Mouse (Mus musculus) T-helper 17 cell (primary cell): Measurements from ENCODE around the gene Hck.

Experiments
- in situ Hi-C, 2 experiments: fragments of 300-600 bp; cut with MboI, MseI; formaldehyde crosslinking; loops; 1 replicate in 1 of 2; 2 replicates in 1 of 2; pipeline ENCODE4 v1.15.1; 2025; ENCODE audit warnings: high pct_unique_total_duplicates in 2 of 2

Gene Hck

DNA sequence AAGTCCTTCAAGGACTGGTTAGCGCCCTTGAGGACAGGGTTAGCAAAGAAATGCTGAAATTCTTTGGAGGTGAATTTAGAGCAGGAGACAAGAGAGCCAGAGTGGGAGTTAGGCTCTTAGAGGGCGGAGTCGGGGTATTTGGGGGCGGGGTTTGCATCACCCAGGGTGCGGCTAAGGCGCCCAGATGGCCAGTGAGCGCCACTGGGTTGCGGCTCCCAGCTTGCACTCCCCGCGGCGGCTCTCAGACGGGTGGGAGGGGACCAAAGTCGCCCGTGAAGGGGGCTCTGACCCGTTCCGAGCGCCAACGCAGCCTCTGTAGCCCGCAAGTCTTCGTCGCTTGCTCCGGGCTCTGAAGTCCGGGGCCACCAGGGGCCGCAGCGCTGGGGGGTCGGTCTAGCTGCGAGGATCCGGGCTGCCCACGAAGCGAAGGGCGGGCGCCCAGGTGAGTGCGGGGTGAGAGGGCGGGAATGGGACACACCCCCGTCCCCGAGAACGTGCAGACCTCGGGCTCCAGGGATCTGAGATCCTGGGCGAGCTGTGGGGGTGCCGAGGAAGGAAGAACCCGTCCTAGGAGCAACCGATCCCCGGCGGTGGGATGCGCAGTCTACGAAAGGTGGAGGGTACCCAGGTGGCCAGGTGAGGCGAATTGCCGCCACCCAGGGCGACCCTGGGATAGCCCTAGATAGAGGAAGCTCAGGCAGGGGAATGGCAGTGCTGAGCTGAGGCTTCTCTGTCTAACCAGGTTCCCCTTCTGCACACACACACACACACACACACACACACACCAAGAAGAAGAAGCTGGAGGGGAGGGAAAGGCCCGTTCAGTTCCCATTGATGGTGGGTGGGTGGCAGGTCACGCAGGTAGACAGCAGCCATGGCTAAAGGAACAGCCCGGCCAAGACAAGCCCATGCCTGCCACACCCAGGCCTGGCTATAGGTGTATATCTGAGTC is at the start of gene Hck:
Hck (plus strand) TSS at position 156 of the 952 bp plus-strand sequence.
- in situ Hi-C loops = no loop called here

DNA sequence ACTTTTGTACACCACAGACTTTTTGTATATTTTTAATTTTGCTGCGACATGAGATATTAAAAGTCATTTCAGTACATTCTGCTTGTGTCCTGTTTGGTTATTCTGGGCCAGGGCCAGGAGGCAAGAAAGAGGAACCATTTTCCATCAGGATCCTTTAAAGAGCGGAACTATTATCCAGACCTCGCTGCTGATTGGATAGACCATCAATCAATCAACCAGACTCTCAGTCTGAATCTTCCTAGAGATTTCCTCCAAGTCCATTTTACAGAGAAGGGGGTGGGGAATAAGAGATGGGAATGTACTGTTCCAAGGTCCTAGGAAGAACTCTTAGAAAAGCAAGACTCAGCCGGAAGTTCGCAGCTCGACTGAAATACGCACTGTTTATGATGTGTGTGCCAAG is 48.1 kb upstream of the Hck start:
- in situ Hi-C loops = no loop called here

DNA sequence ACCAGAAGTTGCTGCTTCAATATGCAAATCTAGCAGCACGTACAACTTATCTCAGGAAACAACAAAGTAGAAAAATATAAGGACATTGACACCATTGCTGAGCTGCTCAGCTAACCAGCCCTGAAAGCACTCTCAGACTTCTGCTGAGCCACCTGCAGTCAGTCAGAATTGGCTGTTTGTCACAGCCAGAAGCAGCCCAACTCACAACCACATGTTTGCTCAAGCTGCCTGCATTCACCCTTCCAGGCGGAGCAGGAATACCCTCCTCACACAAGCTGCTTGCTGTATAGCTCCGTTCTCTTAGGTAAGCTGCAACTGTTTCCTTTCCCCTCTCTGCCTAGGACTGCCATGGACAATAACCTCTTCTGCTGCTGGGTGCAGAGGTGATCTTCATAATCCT is 44.9 kb upstream of the Hck start:
- in situ Hi-C loops = no loop called here

- in situ Hi-C loops = no loop called here
These were observed 43.9 kb upstream of the Hck start for GRCm38 (mm10) chr2:153064190-153064970.

DNA sequence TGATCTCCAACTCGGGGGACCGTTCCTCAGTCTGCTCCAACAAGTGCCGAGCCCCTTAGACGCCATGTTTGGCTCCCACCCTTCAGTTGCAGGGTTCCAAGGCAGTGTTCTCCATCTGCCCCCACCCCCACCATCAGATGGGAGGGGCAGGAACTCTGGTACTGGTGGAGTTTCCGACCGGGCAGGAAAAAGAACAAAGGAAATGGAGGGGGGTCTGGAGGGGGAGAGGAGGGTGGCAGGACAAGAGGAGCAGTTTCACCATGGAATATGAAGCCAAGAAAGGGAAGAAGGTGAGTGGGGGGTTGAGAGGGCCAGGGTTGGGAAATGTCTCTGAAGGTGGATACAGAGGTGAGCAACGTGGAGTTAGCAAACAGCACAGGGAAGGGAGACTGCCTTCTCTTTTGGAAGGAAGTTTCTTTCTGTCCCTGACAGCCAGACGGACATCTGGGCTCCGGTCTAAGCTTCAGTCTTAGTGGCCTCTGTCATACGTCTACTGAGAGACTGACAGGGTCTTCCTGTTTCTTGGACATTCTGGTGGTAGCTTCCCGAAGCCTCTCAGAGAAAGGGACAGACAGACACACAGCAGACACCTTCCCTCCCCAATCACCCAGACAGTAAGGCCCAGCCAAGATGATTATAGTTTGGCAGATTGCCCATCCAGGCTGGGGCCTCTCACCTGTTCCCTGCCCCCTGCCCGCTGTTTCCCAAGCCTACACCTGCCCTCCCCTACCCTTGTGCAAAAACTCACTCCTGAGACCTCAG is 42.3 kb upstream of the Hck start, which contains the start of gene Ccm2l:
Ccm2l (plus strand) TSS at position 209 of the 762 bp plus-strand sequence.
- in situ Hi-C loops = no loop called here

DNA sequence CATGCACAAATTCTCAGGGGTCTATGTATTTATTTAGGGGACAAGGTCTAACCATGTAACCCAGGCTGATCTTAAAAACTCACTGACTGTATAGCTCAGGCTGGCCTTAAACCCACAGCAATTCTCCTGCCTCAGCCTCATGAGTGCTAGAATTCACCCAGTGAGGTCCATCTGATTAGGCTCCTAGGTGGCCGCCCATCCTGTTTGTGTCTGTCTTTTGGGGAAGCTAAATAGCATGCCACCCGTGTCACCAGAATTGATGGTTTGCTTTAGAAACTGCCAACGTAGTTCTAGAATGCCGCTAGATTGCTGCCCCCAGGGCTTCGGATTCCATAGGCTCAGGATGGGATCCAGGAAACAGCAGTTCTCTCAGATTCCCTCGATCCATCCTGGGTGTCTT is 41.3 kb upstream of the Hck start:
- in situ Hi-C loops = no loop called here

DNA sequence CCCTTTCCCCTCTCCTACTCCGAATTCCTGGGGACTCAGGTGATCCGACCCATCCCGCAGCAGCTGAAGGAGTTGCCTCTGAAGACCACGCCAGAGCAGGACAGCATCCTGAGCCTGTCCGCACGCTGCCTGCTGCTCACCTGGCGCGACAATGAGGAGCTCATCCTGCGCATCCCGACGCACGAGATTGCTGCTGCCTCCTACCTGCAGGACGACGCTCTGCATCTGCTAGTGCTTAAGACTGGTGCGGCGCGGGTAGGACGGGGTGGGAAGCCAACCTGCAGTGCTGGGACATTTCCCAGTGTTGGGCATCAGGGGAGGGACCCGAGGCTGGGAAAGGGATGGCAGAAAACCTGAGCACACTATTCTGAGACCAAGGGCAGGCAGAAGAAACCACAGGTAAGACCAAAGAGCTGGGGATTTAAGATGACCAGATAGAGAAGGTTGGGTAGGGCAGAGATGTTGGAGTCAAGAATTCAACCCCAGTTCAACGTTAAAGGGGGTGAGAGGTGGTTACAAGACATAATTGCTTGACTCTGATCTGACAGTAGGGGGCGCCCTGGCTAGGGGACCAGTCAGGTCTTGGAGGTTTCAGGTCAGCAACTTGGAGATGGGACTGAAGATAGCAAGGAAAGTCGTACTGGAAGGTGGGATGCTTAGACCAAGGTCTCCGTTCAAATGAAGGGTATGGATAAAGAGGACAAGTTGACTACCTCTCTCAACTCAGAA is 37.3 kb upstream of the Hck start:
- in situ Hi-C loops = no loop called here

DNA sequence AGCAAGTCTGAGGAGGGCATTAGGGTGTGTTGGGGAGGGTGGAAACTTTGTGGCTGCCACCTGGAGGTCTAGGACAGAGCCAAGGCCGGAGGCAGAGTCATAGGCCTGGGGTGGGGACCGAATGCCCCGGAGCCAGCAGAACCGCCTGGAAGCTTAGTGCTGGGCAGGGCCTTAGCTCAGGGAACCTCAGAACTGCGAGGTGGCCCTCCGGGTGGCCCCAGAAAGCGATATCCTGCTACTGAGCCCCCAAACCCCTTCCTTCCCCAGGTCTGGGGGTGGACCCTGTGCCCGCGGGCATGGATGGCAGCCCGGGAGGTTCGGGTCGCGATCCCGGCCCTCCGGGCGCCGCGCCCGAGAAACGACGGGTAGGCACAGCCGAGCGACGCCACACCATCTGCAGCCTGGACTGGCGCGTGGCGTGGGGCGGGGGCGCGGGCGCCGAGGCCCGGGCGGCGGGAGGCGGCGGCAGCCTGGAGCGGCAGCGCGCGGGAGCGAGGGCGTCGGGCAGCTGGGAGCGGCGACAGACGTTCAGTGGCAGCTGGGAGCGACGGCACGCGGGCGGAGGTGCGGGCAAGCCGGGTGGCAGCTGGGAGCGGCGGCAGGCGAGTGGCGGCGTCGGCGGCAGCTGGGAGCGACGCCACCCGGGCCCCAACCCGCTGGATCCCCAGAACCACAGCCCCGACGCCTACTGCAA is 36.6 kb upstream of the Hck start:
- in situ Hi-C loops = no loop called here

DNA sequence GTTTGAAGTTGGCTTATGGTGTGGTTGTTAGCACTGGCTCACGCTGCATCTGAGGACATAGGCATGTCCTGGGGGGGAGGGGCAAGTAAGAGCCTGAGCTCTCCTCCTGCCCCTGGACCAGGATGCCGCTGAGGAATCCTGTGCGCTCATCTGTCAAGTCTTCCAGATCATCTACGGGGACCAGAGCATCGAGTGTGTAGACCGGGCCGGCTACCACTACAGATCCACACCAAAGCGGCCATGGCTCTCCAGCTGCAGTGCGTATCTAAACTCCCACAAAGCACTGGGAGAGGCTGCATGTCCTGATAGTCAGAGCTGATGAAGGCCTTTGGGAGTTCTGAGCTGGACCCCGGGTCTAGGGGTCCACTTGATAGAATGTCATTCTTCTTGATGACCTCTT is 33.6 kb upstream of the Hck start:
- in situ Hi-C loops = no loop called here

- in situ Hi-C loops = no loop called here
These were observed 32.3 kb upstream of the Hck start for GRCm38 (mm10) chr2:153075961-153076360.

DNA sequence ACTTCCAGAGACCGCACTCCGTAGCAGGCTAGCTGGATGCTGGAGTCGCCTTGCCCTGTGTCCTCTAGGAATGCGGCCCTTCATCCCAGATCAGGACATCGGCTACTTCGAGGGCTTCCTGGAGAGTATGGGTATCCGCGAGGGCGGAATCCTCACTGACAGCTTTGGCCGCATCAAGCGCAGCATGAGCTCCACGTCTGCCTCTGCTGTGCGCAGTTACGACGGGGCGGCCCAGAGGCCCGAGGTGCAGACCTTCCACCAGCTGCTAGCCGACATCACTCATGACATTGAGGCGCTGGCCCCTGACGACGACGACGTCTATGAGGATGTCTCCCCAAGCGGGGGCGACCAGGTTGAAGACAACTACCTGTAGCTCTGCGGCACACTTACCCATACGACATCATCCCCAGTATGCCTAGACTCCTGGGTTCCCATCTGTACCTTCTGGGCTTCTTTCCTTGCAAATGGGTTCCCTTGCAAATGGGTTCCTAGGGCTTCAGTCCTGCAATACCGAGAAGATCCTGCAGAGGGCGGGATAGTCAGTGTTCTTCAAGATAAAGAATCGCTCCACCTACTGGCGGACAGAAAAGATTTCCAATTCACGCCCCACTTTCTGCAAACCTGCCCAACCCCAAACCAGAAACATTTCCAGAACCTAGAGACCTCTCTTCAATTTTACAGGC is 27.3 kb upstream of the Hck start:
- in situ Hi-C loops = loop anchor here in 1 of 2 experiments (5.0 kb wide), 1 partner anchor 61 kb away; no protein-coding TSS in a partner anchor

- in situ Hi-C loops = loop anchor here in 1 of 2 experiments (5.0 kb wide), 1 partner anchor 60 kb away; no protein-coding TSS in a partner anchor
These were observed 26.4 kb upstream of the Hck start for GRCm38 (mm10) chr2:153081866-153082265.

DNA sequence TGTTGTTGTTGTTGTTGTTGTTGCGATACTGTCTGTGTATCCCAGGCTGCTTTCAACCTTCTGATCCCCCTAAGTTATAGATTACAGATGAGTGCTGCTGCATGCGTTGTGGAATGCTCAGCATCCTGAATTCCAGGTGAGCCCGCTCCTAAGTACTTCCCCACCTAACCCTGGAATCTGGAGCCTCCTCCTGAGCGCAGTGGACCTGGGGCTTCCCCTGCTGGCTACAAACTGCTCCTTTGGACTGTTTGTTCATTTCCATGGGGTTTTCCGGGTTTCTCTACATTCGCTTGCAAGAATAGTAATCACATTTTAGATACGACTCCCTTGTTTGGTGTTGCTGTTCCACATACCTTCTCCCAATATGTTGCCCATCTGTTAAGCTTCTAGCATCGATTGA is 25.0 kb upstream of the Hck start:
- in situ Hi-C loops = loop anchor here in 1 of 2 experiments (5.0 kb wide), 1 partner anchor 59 kb away; no protein-coding TSS in a partner anchor

DNA sequence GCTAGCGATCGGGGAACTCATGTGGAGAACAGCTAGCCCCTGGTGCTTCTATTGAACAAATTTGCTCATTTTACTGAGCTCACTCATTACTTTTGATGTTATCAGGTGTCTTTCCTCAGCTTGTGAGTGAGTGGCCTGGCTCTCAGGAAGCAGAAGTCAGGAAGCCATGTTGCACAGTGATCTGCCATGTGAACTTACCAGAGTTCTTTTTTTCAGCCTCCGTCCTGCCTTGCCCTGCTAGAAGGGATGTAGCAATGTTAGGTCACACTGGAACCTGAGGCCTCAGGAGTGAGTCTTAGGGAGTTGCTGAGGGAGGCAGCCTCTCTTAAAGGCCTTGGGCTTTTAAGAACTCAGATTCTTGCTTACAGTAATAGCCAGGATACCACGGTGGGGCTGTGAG is 24.4 kb upstream of the Hck start:
- in situ Hi-C loops = loop anchor here in 1 of 2 experiments (5.0 kb wide), 1 partner anchor 58 kb away; no protein-coding TSS in a partner anchor

GRCm38 (mm10) chr2:153084261-153084976 is 23.8 kb upstream of the Hck start:
- in situ Hi-C loops = loop anchor here in 1 of 2 experiments (5.0 kb wide), 1 partner anchor 58 kb away; no protein-coding TSS in a partner anchor

- in situ Hi-C loops = no loop called here
These were observed 22.7 kb upstream of the Hck start for GRCm38 (mm10) chr2:153085556-153085955.

DNA sequence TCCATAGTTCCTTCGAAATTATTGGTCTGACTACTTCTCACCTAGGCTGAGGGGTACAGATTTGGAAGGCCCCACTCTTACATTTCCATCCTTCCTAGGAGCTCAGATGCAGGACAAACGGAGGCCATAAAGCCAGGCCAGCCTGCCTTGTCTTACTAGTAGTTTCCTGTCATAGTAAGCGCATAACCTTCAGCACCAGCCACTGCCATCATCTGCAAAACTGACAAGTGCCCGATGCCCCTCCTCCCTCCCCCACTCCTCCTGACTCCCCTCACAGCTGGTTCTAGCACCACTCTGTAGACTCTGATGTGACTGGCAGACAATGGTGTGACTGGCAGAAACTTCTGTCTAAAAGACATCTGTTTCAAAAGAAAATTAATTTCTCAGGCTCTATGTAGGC is 22.1 kb upstream of the Hck start:
- in situ Hi-C loops = no loop called here

DNA sequence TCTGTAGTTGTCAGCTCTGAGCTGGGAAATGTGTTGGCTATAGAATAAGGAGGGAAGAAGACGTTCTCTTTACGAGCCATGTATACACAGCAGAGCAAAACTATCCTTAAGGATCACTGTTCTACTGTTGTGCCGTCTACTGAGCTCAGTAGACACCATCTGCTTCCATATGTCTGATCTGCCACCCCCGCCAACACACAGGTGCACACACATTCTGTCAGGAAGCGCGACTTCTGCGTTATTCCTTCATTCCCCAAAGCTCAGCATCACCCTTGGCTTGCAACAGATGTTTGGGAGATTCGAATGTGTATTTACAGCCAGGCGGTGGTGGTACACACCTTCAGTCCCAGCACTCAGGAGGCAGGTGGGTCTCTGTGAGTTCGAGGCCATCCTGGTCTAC is 21.2 kb upstream of the Hck start:
- in situ Hi-C loops = no loop called here

GRCm38 (mm10) chr2:153089316-153089715 is 19.0 kb upstream of the Hck start:
- in situ Hi-C loops = no loop called here
